Mouse (Mus musculus): ENCODE measurements around the gene Col4a2. TPM values are rescaled to one million over a fixed set of nuclear protein-coding genes. Genes with fewer than 3 reads are reported as not detected.

The Col4a2 gene
- polyA plus RNA-seq, 1 experiment, result 26.3 TPM

GRCm38 (mm10) chr8:11373643-11374325, 61.2 kb downstream of the Col4a2 start:
- no peak for TF ChIP-seq CTCF (IDR thresholded peaks at IDR 0.05; ENCODE audit: extremely low read depth, insufficient read depth, low read length)
- no peak for TF ChIP-seq POLR2A (IDR thresholded peaks at IDR 0.05; ENCODE audit: extremely low read depth, insufficient read depth, low read length)
- Histone ChIP-seq H3K27ac (ENCODE audit: insufficient read depth, low read length) (no peak overlapping the region), H3K4me1 (ENCODE audit: control insufficient read depth, insufficient read depth, low read length) (peaks cover 2% of the 10 kb centered on the region; the same call in 1 of the 2 replicates), H3K4me3 (ENCODE audit: insufficient read depth, low read length) (no peak overlapping the region)

- TF ChIP-seq CTCF (IDR thresholded peaks at IDR 0.05; ENCODE audit: extremely low read depth, insufficient read depth, low read length) (no peak), POLR2A (IDR thresholded peaks at IDR 0.05; ENCODE audit: extremely low read depth, insufficient read depth, low read length) (no peak)
- Histone ChIP-seq H3K4me1 (ENCODE audit: control insufficient read depth, insufficient read depth, low read length) (peaks cover 2% of the 10 kb centered on the region; the same call in 1 of the 2 replicates), H3K27ac (ENCODE audit: insufficient read depth, low read length) (no peak overlapping the region), H3K4me3 (ENCODE audit: insufficient read depth, low read length) (no peak overlapping the region)
Measured at GRCm38 (mm10) chr8:11374326-11375076, 61.9 kb downstream of the Col4a2 start.

- no peak overlapping the region for H3K27ac ChIP-seq (ENCODE audit: insufficient read depth, low read length)
- no peak for TF ChIP-seq POLR2A (IDR thresholded peaks at IDR 0.05; ENCODE audit: extremely low read depth, insufficient read depth, low read length)
- H3K4me1 ChIP-seq (ENCODE audit: control insufficient read depth, insufficient read depth, low read length), result peaks cover 2% of the 10 kb centered on the region; the same call in 1 of the 2 replicates
Measured at GRCm38 (mm10) chr8:11375749-11376438, 63.3 kb downstream of the Col4a2 start.

GRCm38 (mm10) chr8:11377391-11378210, 65.0 kb downstream of the Col4a2 start:
- TF ChIP-seq POLR2A (IDR thresholded peaks at IDR 0.05; ENCODE audit: extremely low read depth, insufficient read depth, low read length) (no peak), CTCF (IDR thresholded peaks at IDR 0.05; ENCODE audit: extremely low read depth, insufficient read depth, low read length) (no peak)
- Histone ChIP-seq H3K27ac (ENCODE audit: insufficient read depth, low read length) (no peak overlapping the region), H3K4me1 (ENCODE audit: control insufficient read depth, insufficient read depth, low read length) (peaks cover 10% of the 10 kb centered on the region), H3K4me3 (ENCODE audit: insufficient read depth, low read length) (no peak overlapping the region)

More at GRCm38 (mm10) chr8:11375749-11376438, 63.3 kb downstream of the Col4a2 start:
- H3K4me3 ChIP-seq (ENCODE audit: insufficient read depth, low read length), result no peak overlapping the region

- H3K4me3 ChIP-seq (ENCODE audit: insufficient read depth, low read length), result no peak overlapping the region
- no peak overlapping the region for H3K27ac ChIP-seq (ENCODE audit: insufficient read depth, low read length)
- TF ChIP-seq CTCF (IDR thresholded peaks at IDR 0.05; ENCODE audit: extremely low read depth, insufficient read depth, low read length), result no peak
- no peak for TF ChIP-seq POLR2A (IDR thresholded peaks at IDR 0.05; ENCODE audit: extremely low read depth, insufficient read depth, low read length)
- peaks cover 10% of the 10 kb centered on the region for H3K4me1 ChIP-seq (ENCODE audit: control insufficient read depth, insufficient read depth, low read length)
Measured at GRCm38 (mm10) chr8:11379590-11379989, 67.0 kb downstream of the Col4a2 start.

- TF ChIP-seq CTCF (IDR thresholded peaks at IDR 0.05; ENCODE audit: extremely low read depth, insufficient read depth, low read length), result no peak
- no peak for TF ChIP-seq POLR2A (IDR thresholded peaks at IDR 0.05; ENCODE audit: extremely low read depth, insufficient read depth, low read length)
- H3K27ac ChIP-seq (ENCODE audit: insufficient read depth, low read length), result no peak overlapping the region
Measured at GRCm38 (mm10) chr8:11381544-11381943, 68.9 kb downstream of the Col4a2 start.

GRCm38 (mm10) chr8:11382059-11382810, 69.6 kb downstream of the Col4a2 start:
- Histone ChIP-seq H3K27ac (ENCODE audit: insufficient read depth, low read length) (peak overlapping the region; percentile 30), H3K4me1 (ENCODE audit: control insufficient read depth, insufficient read depth, low read length) (peaks cover 13% of the 10 kb centered on the region), H3K4me3 (ENCODE audit: insufficient read depth, low read length) (no peak overlapping the region)
- TF ChIP-seq CTCF (IDR thresholded peaks at IDR 0.05; ENCODE audit: extremely low read depth, insufficient read depth, low read length), result no peak
- TF ChIP-seq POLR2A (IDR thresholded peaks at IDR 0.05; ENCODE audit: extremely low read depth, insufficient read depth, low read length), result no peak

More at GRCm38 (mm10) chr8:11381544-11381943, 68.9 kb downstream of the Col4a2 start:
- Histone ChIP-seq H3K4me1 (ENCODE audit: control insufficient read depth, insufficient read depth, low read length) (peaks cover 13% of the 10 kb centered on the region), H3K4me3 (ENCODE audit: insufficient read depth, low read length) (no peak overlapping the region)

GRCm38 (mm10) chr8:11382933-11383332, 70.3 kb downstream of the Col4a2 start:
- H3K4me3 ChIP-seq (ENCODE audit: insufficient read depth, low read length), result no peak overlapping the region
- peaks cover 13% of the 10 kb centered on the region for H3K4me1 ChIP-seq (ENCODE audit: control insufficient read depth, insufficient read depth, low read length)
- H3K27ac ChIP-seq (ENCODE audit: insufficient read depth, low read length), result peak overlapping the region; percentile 30
- TF ChIP-seq POLR2A (IDR thresholded peaks at IDR 0.05; ENCODE audit: extremely low read depth, insufficient read depth, low read length), result no peak
- TF ChIP-seq CTCF (IDR thresholded peaks at IDR 0.05; ENCODE audit: extremely low read depth, insufficient read depth, low read length), result no peak
